Mouse (Mus musculus): Measurements from ENCODE around the gene Adgrl3. TPM values are rescaled to one million over a fixed set of nuclear protein-coding genes. Genes with fewer than 3 reads are reported as not detected.

Adgrl3 gene
- polyA plus RNA-seq, 1 experiment: 3.6 TPM

DNA sequence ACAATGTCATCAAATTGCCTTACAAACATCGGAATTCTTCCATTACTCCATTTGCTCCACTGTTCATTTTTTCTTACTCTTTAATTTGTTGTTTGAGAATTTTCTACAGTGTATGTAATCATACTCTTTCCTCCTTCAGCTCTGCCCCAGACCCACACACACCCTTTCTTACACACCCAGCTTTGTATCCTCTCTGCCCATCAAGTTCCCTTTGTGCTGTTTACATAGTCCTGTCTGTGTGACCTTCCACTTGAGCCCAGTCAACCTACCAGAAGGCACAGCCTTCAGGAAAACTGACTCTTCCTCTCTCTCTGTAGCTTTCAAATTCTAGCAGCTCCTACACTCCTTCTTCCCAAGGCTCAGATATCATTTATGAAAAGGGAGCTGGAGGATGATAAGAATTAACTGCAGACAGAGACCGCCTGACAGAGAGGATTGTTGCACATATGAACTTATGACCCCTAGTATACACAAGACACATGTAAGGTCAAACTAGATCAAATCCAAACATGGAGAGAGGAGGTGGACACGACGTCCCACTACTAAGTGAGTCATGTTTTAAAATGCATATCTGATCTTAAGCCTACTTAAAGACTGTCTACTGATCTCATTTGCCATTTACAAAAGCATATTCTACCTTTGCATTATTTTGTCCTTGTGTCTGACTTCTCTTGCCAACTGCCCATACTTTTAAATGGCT is 654.5 kb downstream of the Adgrl3 start:
- H3K4me1 ChIP-seq (ENCODE audit: control insufficient read depth, insufficient read depth, insufficient read length, low read length): no peaks in the 10 kb centered on the region
- no peaks in the 10 kb centered on the region for H3K36me3 ChIP-seq (ENCODE audit: control insufficient read depth, insufficient read depth, low read length)
- H3K27ac ChIP-seq (ENCODE audit: insufficient read depth, low read depth, low read length): no peak overlapping the region
- TF ChIP-seq CTCF (IDR thresholded peaks at IDR 0.05; ENCODE audit: extremely low read depth, insufficient read length, insufficient replicate concordance, low read depth, low read length) (no peak), POLR2A (IDR thresholded peaks at IDR 0.05; ENCODE audit: low read depth, low read length) (no peak)
- H3K27me3 ChIP-seq (ENCODE audit: control insufficient read depth, insufficient read depth, low read length): no peaks in the 10 kb centered on the region
- 60% methylated on average over 4 of the region's 4 CpGs for WGBS
- H3K4me3 ChIP-seq (ENCODE audit: low read depth, low read length): no peak overlapping the region

DNA sequence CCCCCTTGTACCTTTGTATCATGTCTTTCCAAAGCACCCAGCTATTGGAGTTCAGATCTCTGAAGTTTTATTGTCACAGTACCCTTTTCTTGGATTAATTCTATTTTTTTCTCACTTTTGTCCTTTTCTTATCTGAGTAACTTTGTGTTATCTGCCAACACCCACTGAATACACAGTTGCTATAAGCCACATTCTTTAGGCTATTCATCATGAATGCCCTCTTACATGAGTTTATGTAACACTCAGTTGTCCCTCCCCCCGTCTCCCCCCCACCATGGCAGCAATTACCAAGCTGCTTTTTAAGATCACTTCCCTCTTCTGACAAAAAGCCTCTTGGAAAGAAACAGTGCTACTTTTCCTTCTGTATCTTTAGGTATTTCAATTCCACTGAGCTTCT is 655.0 kb downstream of the Adgrl3 start:
- H3K27ac ChIP-seq (ENCODE audit: insufficient read depth, low read depth, low read length): no peak overlapping the region
- TF ChIP-seq POLR2A (IDR thresholded peaks at IDR 0.05; ENCODE audit: low read depth, low read length): no peak
- TF ChIP-seq CTCF (IDR thresholded peaks at IDR 0.05; ENCODE audit: extremely low read depth, insufficient read length, insufficient replicate concordance, low read depth, low read length): no peak
- 31% methylated on average over 1 of the region's 1 CpGs for WGBS
- H3K36me3 ChIP-seq (ENCODE audit: control insufficient read depth, insufficient read depth, low read length): no peaks in the 10 kb centered on the region
- H3K27me3 ChIP-seq (ENCODE audit: control insufficient read depth, insufficient read depth, low read length): no peaks in the 10 kb centered on the region
- H3K4me1 ChIP-seq (ENCODE audit: control insufficient read depth, insufficient read depth, insufficient read length, low read length): no peaks in the 10 kb centered on the region
- no peak overlapping the region for H3K4me3 ChIP-seq (ENCODE audit: low read depth, low read length)

DNA sequence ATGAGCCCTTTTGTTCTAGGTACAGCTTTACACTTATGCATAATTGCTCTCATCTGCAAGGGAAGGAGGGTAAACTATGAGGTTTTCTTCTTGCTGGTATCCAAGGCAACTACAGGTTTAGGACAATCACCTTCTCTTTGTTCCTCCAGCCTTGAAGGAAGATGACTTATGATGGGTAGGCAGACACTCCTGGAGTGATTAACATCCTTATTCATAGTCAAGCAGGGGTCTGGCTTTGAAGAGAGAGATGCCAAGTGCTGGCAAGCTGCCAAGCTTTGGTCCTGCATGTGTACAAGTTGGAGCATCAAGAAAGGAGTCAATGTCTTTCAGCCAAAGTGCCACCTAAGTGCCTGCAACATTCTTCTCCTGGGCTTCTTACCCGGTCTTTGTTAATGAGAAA is 657.0 kb downstream of the Adgrl3 start:
- TF ChIP-seq CTCF (IDR thresholded peaks at IDR 0.05; ENCODE audit: extremely low read depth, insufficient read length, insufficient replicate concordance, low read depth, low read length) (no peak), POLR2A (IDR thresholded peaks at IDR 0.05; ENCODE audit: low read depth, low read length) (no peak)
- 97% methylated on average over 1 of the region's 1 CpGs for WGBS

DNA sequence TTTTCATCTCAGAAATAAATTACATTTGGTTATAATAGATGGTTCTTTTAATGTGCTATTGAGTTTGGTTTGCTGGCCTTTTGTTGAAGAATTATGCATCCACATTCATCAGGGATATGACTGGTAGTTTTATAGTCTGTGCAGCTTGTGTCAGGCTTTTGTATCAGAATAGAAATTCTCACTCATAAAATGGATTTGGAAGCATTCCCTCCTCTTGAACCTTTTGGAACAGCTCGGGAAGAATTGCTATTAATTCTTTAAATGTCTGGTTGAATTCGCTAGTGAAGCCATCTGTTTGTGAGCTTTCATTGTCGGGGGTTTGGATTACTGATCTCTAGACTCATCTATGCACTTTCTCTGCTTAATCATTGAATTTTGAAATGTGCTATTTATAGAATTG is 666.3 kb downstream of the Adgrl3 start:
- Histone ChIP-seq H3K4me3 (ENCODE audit: low read depth, low read length) (no peak overlapping the region), H3K27me3 (ENCODE audit: control insufficient read depth, insufficient read depth, low read length) (no peaks in the 10 kb centered on the region), H3K36me3 (ENCODE audit: control insufficient read depth, insufficient read depth, low read length) (0 out of 2 replicates have a peak, but pooled peaks cover 1% of the 10 kb centered on the region), H3K27ac (ENCODE audit: insufficient read depth, low read depth, low read length) (no peak overlapping the region), H3K4me1 (ENCODE audit: control insufficient read depth, insufficient read depth, insufficient read length, low read length) (no peaks in the 10 kb centered on the region)
- TF ChIP-seq POLR2A (IDR thresholded peaks at IDR 0.05; ENCODE audit: low read depth, low read length) (no peak), CTCF (IDR thresholded peaks at IDR 0.05; ENCODE audit: extremely low read depth, insufficient read length, insufficient replicate concordance, low read depth, low read length) (no peak)
- 85% methylated on average over 3 of the region's 3 CpGs for WGBS

More for the DNA sequence above, 657.0 kb downstream of the Adgrl3 start:
- H3K27ac ChIP-seq (ENCODE audit: insufficient read depth, low read depth, low read length): no peak overlapping the region
- no peaks in the 10 kb centered on the region for H3K27me3 ChIP-seq (ENCODE audit: control insufficient read depth, insufficient read depth, low read length)
- no peaks in the 10 kb centered on the region for H3K4me1 ChIP-seq (ENCODE audit: control insufficient read depth, insufficient read depth, insufficient read length, low read length)
- no peaks in the 10 kb centered on the region for H3K36me3 ChIP-seq (ENCODE audit: control insufficient read depth, insufficient read depth, low read length)
- H3K4me3 ChIP-seq (ENCODE audit: low read depth, low read length): no peak overlapping the region

DNA sequence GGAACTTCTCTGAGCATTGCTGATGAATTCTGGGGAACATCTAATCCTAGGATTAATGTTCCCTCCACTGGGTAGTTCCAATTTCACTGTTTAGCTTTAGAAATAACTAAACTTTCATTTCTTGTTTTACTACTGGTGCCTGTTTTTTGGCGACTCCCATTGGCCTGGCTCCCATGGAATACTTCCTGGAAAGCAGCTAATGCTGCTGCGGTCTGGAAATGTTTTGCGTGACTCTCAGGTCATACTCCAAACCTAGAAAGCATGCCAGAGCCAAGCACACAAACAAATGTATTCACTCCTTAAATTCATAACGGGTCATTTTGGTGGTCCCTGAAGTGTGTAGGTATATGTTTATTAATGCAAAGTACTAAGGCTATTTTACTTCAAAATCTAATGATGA is 666.9 kb downstream of the Adgrl3 start:
- no peak for TF ChIP-seq POLR2A (IDR thresholded peaks at IDR 0.05; ENCODE audit: low read depth, low read length)
- no peak for TF ChIP-seq CTCF (IDR thresholded peaks at IDR 0.05; ENCODE audit: extremely low read depth, insufficient read length, insufficient replicate concordance, low read depth, low read length)
- no peak overlapping the region for H3K27ac ChIP-seq (ENCODE audit: insufficient read depth, low read depth, low read length)
- 69% methylated on average over 4 of the region's 4 CpGs for WGBS
- H3K4me3 ChIP-seq (ENCODE audit: low read depth, low read length): no peak overlapping the region
- 0 out of 2 replicates have a peak, but pooled peaks cover 1% of the 10 kb centered on the region for H3K36me3 ChIP-seq (ENCODE audit: control insufficient read depth, insufficient read depth, low read length)
- no peaks in the 10 kb centered on the region for H3K4me1 ChIP-seq (ENCODE audit: control insufficient read depth, insufficient read depth, insufficient read length, low read length)
- H3K27me3 ChIP-seq (ENCODE audit: control insufficient read depth, insufficient read depth, low read length): no peaks in the 10 kb centered on the region

DNA sequence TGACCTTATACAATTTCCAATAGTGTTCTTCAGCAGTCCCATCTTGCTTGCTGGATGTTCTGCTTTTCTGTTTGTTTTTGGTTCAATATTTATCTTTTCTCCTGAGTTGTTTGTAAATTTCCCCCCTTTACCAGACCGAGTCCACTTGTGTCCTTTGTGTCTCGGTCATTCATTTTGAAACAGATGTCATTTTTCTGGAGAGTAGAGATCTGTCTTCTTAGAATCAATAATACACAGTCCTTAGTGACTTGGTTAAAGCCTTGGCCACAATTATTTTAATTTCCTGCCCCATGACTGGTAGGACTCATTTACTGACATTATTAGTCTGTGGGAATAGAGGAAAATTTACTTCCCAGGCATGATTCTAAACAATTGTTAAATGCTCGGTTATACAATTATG is 709.7 kb downstream of the Adgrl3 start:
- H3K27ac ChIP-seq (ENCODE audit: insufficient read depth, low read depth, low read length): no peak overlapping the region
- H3K27me3 ChIP-seq (ENCODE audit: control insufficient read depth, insufficient read depth, low read length): no peaks in the 10 kb centered on the region
- TF ChIP-seq POLR2A (IDR thresholded peaks at IDR 0.05; ENCODE audit: low read depth, low read length): no peak
- TF ChIP-seq CTCF (IDR thresholded peaks at IDR 0.05; ENCODE audit: extremely low read depth, insufficient read length, insufficient replicate concordance, low read depth, low read length): no peak
- H3K36me3 ChIP-seq (ENCODE audit: control insufficient read depth, insufficient read depth, low read length): no peaks in the 10 kb centered on the region
- H3K4me3 ChIP-seq (ENCODE audit: low read depth, low read length): no peak overlapping the region
- no peaks in the 10 kb centered on the region for H3K4me1 ChIP-seq (ENCODE audit: control insufficient read depth, insufficient read depth, insufficient read length, low read length)
- WGBS: 68% methylated on average over 3 of the region's 3 CpGs

DNA sequence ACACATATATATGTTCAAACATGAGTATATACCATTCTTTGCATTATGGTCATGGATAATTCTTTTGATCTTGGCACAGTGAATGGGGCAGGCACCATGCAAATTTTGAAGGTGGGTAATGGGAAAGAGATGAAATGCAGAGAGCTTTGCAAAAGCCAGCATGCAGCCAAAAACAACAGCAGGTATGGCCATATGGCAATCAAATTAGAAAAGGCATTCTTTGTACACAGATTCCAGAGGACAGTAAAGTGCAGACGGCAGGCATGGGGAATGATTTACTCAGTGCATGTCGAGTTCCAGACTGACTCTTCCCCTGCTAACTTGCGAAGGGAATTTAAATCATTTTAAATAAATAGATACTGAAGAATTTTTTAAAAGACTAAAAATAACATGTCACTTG is 716.1 kb downstream of the Adgrl3 start:
- TF ChIP-seq CTCF (IDR thresholded peaks at IDR 0.05; ENCODE audit: extremely low read depth, insufficient read length, insufficient replicate concordance, low read depth, low read length) (no peak), POLR2A (IDR thresholded peaks at IDR 0.05; ENCODE audit: low read depth, low read length) (no peak)
- H3K36me3 ChIP-seq (ENCODE audit: control insufficient read depth, insufficient read depth, low read length): no peaks in the 10 kb centered on the region
- no peaks in the 10 kb centered on the region for H3K27me3 ChIP-seq (ENCODE audit: control insufficient read depth, insufficient read depth, low read length)
- 73% methylated on average over 3 of the region's 3 CpGs for WGBS
- no peak overlapping the region for H3K27ac ChIP-seq (ENCODE audit: insufficient read depth, low read depth, low read length)
- H3K4me3 ChIP-seq (ENCODE audit: low read depth, low read length): no peak overlapping the region
- no peaks in the 10 kb centered on the region for H3K4me1 ChIP-seq (ENCODE audit: control insufficient read depth, insufficient read depth, insufficient read length, low read length)

Measured in small intestine, adult 2 months (tissue).